Mouse (Mus musculus) heart, embryonic 11.5 days (tissue): ENCODE data around the gene Pla2g1b. TPM values are rescaled to one million over a fixed set of nuclear protein-coding genes. Genes with fewer than 3 reads are reported as not detected.
"Not testable (repeated sequence)": the region's sequence is repeated elsewhere in the genome, so short reads cannot be mapped to it uniquely, and the experiment has no call there.

Source experiments
- ATAC-seq: fragments of 200-750 bp; cut with Nextera tagmentation; replicated peaks from 2 replicates; pipeline ENCODE4 v1.8.0; 2017; ENCODE audit warnings: moderate library complexity; ENCODE audit not compliant: insufficient number of reproducible peaks, low FRiP score, low TSS enrichment
- H3K27ac ChIP-seq: fragments of 300-500 bp; sonication (generic); 2 replicates; pipeline ENCODE4 v1.5.1; 2014; ENCODE audit warnings: mild to moderate bottlenecking, low read depth, low read length
- H3K27me3 ChIP-seq: fragments of 300-500 bp; sonication (generic); 2 replicates; pipeline ENCODE4 v1.6.1; 2014; ENCODE audit warnings: mild to moderate bottlenecking, low read length, mixed read lengths; ENCODE audit not compliant: control insufficient read depth, insufficient read depth
- H3K36me3 ChIP-seq: fragments of 300-500 bp; sonication (generic); 2 replicates; pipeline ENCODE4 v1.6.1; 2014; ENCODE audit warnings: mild to moderate bottlenecking, low read length, moderate library complexity, mixed read lengths; ENCODE audit not compliant: control insufficient read depth, insufficient read depth
- H3K4me1 ChIP-seq: fragments of 300-500 bp; sonication (generic); 2 replicates; pipeline ENCODE4 v1.6.1; 2014; ENCODE audit warnings: low read length; ENCODE audit not compliant: control insufficient read depth, insufficient read depth
- H3K4me2 ChIP-seq: fragments of 300-500 bp; sonication (generic); 2 replicates; pipeline ENCODE4 v1.6.1; 2014; ENCODE audit warnings: mild to moderate bottlenecking, moderate library complexity
- H3K4me3 ChIP-seq: fragments of 300-500 bp; sonication (generic); 2 replicates; pipeline ENCODE4 v1.5.1; 2014; ENCODE audit warnings: low read depth, low read length
- H3K9ac ChIP-seq: fragments of 300-500 bp; sonication (generic); 2 replicates; pipeline ENCODE4 v1.6.1; 2014; ENCODE audit warnings: mild to moderate bottlenecking, low read depth, low read length, moderate library complexity
- H3K9me3 ChIP-seq: fragments of 300-500 bp; sonication (generic); replicated peaks from 2 replicates; pipeline ENCODE4 v1.6.1; 2016; ENCODE audit warnings: low read length; ENCODE audit not compliant: control insufficient read depth
- whole genome bisulfite sequencing: fragments of 180-500 bp; shearing (Covaris S2); extraction: QIAGEN DNeasy Blood & Tissue Kit; methylation state at CpG from one replicate; pipeline ENCODE4 v1.1.7; 2014; ENCODE audit not compliant: insufficient replicate concordance; 5-methylcytosine and 5-hydroxymethylcytosine counted together
- polyA plus RNA-seq: library from polyadenylated mRNA; unstranded; fragments of >200 nt; fragmentation: Nextera tagmentation; extraction: Ambion mirVana; gene quantifications from 2 replicates; pipeline ENCODE4 v1.2.1, GENCODE M21; 2014

The Pla2g1b gene
- polyA plus RNA-seq, 1 experiment from 2014 or later: 1.2 TPM

GRCm38 (mm10) chr5:115441205-115441849 is 24.7 kb upstream of the Pla2g1b start:
- Histone ChIP-seq H3K4me1 (peaks cover 13% of the 10 kb centered on the region), H3K9ac (no peak overlapping the region), H3K4me2 (no peak overlapping the region), H3K4me3 (no peak overlapping the region), H3K27ac (no peak overlapping the region), H3K36me3 (peaks cover 9% of the 10 kb centered on the region), H3K27me3 (no peaks in the 10 kb centered on the region), H3K9me3 (no peaks in the 10 kb centered on the region)
- no peak for ATAC-seq
- 37% methylated on average over 14 of the region's 14 CpGs for WGBS

- 69% methylated on average over 5 of the region's 5 CpGs for WGBS
- not testable (repeated sequence) for H3K9me3 ChIP-seq, ATAC-seq, H3K27ac ChIP-seq, H3K4me3 ChIP-seq, H3K4me2 ChIP-seq, H3K9ac ChIP-seq, H3K27me3 ChIP-seq
- H3K4me1 ChIP-seq: peaks cover 10% of the 10 kb centered on the region
- H3K36me3 ChIP-seq: peaks cover 12% of the 10 kb centered on the region
These were observed 23.4 kb upstream of the Pla2g1b start for GRCm38 (mm10) chr5:115442663-115443062.

- Histone ChIP-seq H3K9ac (no peak overlapping the region), H3K4me2 (no peak overlapping the region), H3K27ac (no peak overlapping the region), H3K9me3 (no peaks in the 10 kb centered on the region), H3K27me3 (no peaks in the 10 kb centered on the region), H3K4me3 (no peak overlapping the region), H3K4me1 (peaks cover 3% of the 10 kb centered on the region; the same call in 1 of the 2 replicates), H3K36me3 (peaks cover 12% of the 10 kb centered on the region)
- no peak for ATAC-seq
- 89% methylated on average over 11 of the region's 11 CpGs for WGBS
These were observed 21.9 kb upstream of the Pla2g1b start for GRCm38 (mm10) chr5:115444130-115444529.

- Histone ChIP-seq H3K4me2 (no peak overlapping the region), H3K4me3 (no peak overlapping the region), H3K9ac (no peak overlapping the region; the same call in 1 of the 2 replicates), H3K36me3 (peaks cover 15% of the 10 kb centered on the region), H3K27me3 (no peaks in the 10 kb centered on the region), H3K27ac (no peak overlapping the region), H3K9me3 (no peaks in the 10 kb centered on the region), H3K4me1 (peaks cover 11% of the 10 kb centered on the region)
- ATAC-seq: no peak
- 84% methylated on average over 17 of the region's 17 CpGs for WGBS
These were observed 19.0 kb upstream of the Pla2g1b start for GRCm38 (mm10) chr5:115447108-115447507.

GRCm38 (mm10) chr5:115449247-115449646 is 16.8 kb upstream of the Pla2g1b start:
- Histone ChIP-seq H3K9me3 (no peaks in the 10 kb centered on the region), H3K4me3 (no peak overlapping the region), H3K27me3 (no peaks in the 10 kb centered on the region), H3K4me2 (no peak overlapping the region), H3K9ac (no peak overlapping the region), H3K36me3 (peaks cover 15% of the 10 kb centered on the region), H3K27ac (no peak overlapping the region), H3K4me1 (peaks cover 17% of the 10 kb centered on the region)
- ATAC-seq: no peak
- 82% methylated on average over 3 of the region's 3 CpGs for WGBS

GRCm38 (mm10) chr5:115450410-115451317 is 15.4 kb upstream of the Pla2g1b start:
- peaks cover 10% of the 10 kb centered on the region; the same call in 1 of the 2 replicates for H3K36me3 ChIP-seq
- H3K27me3 ChIP-seq: no peaks in the 10 kb centered on the region
- no peak overlapping the region for H3K4me3 ChIP-seq
- no peak overlapping the region for H3K9ac ChIP-seq
- no peak overlapping the region for H3K27ac ChIP-seq
- no peaks in the 10 kb centered on the region for H3K9me3 ChIP-seq
- 69% methylated on average over 27 of the region's 27 CpGs for WGBS
- peak overlapping the region; percentile 27; the same call in 1 of the 2 replicates for H3K4me2 ChIP-seq
- peak; percentile 58 for ATAC-seq
- peaks cover 17% of the 10 kb centered on the region for H3K4me1 ChIP-seq

GRCm38 (mm10) chr5:115454422-115455090 is 11.5 kb upstream of the Pla2g1b start:
- no peak overlapping the region for H3K27ac ChIP-seq
- no peak overlapping the region for H3K4me3 ChIP-seq
- no peak for ATAC-seq
- WGBS: 70% methylated on average over 12 of the region's 12 CpGs
- no peak overlapping the region for H3K9ac ChIP-seq
- peaks cover 8% of the 10 kb centered on the region; the same call in 1 of the 2 replicates for H3K36me3 ChIP-seq
- peaks cover 17% of the 10 kb centered on the region for H3K4me1 ChIP-seq
- no peaks in the 10 kb centered on the region for H3K27me3 ChIP-seq
- no peaks in the 10 kb centered on the region for H3K9me3 ChIP-seq
- no peak overlapping the region for H3K4me2 ChIP-seq

GRCm38 (mm10) chr5:115455838-115456237 is 10.2 kb upstream of the Pla2g1b start:
- Histone ChIP-seq H3K4me2 (no peak overlapping the region), H3K27ac (no peak overlapping the region), H3K4me1 (peaks cover 7% of the 10 kb centered on the region), H3K36me3 (peaks cover 8% of the 10 kb centered on the region; the same call in 1 of the 2 replicates), H3K27me3 (no peaks in the 10 kb centered on the region), H3K9me3 (no peaks in the 10 kb centered on the region), H3K4me3 (no peak overlapping the region), H3K9ac (no peak overlapping the region)
- WGBS: 83% methylated on average over 7 of the region's 7 CpGs
- ATAC-seq: no peak
